Mouse (Mus musculus) megakaryocyte, embryonic 14.5 days (primary cell): ENCODE results near the gene Ccsap.

Experiments
- FLI1 ChIP-seq: IDR thresholded peaks from 2 replicates; pipeline ENCODE4 v1.6.1; 2012; ENCODE audit warnings: low read length, inconsistent platforms, mixed read lengths
- GATA1 ChIP-seq: IDR thresholded peaks from 3 replicates; pipeline ENCODE4 v1.6.1; 2012; ENCODE audit warnings: mixed read lengths, low read length, inconsistent platforms, borderline replicate concordance

DNA sequence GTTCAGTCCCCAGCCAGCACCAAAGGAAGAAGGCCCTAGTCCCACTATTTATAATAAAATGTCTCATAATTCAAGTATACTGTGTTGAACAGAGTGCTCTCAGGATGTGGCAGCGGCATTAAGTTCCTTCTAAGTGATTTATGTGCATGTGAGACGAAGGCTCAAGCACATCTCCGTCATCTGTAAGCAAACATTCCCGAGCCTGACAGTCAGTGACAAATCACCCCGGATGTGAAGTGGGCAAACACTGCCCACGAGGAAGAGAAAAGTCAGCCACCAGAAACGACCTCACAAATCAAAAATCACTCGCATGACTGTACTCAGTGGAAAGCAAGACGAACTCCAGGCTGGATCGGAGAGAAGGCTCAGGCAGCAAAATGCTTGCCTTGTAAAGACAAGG is 66.1 kb downstream of the Ccsap start:
- TF ChIP-seq GATA1 (no peak), FLI1 (no peak)
